Mouse (Mus musculus): ENCODE data around the gene Sec14l3. TPM values are rescaled to one million over a fixed set of nuclear protein-coding genes. Genes with fewer than 3 reads are reported as not detected.

Sec14l3 gene
- total and polyA plus RNA-seq, 3 experiments, result not detected

DNA sequence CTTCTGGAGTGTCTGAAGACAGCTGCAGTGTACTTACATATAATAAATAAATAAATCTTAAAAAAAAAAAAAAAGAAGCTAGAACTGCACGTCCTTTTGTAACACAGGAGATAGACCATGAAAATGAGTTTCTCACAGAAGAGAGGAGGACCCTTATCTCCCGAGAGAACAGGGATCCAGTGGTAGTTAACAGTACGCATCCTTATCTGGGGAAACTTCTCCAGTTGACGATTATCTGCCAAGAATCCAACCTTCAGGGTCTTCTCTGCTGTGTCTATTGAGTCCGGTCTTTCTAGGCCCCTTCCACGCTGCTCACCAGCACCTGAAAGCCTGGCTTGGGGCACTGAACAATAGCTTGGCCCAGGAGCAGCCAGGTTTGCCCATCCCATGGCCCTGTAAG, 49.3 kb downstream of the Sec14l3 start:
- H3K9ac ChIP-seq (ENCODE audit: control insufficient read depth, low read depth, low read length, poor library complexity, severe bottlenecking), result peak overlapping the region; percentile 32; the same call in 1 of the 2 replicates
- H3K27me3 ChIP-seq (ENCODE audit: control insufficient read depth in 1 of 2, insufficient read depth in 2 of 2, low read length in 2 of 2), result no peaks in the 10 kb centered on the region
- H3K79me2 ChIP-seq (ENCODE audit: control insufficient read depth, insufficient read depth, low read length, poor library complexity), result no peaks in the 10 kb centered on the region
- 0 out of 2 replicates have a peak, but pooled peaks have one; percentile 14 for TF ChIP-seq JUND (IDR thresholded peaks at IDR 0.05; ENCODE audit: low read depth, low read length)
- no peak for TF ChIP-seq MXI1 (IDR thresholded peaks at IDR 0.05; ENCODE audit: low read depth, low read length)
- TF ChIP-seq RAD21 (IDR thresholded peaks at IDR 0.05; ENCODE audit: low read depth, low read length), result no peak
- TF ChIP-seq UBTF (IDR thresholded peaks at IDR 0.05; ENCODE audit: borderline replicate concordance, insufficient read depth, low read depth, low read length), result no peak
- no peak for TF ChIP-seq KAT2A (conservative IDR thresholded peaks at IDR 0.05; ENCODE audit: low read depth, low read length)
- TF ChIP-seq E2F4 (IDR thresholded peaks at IDR 0.05; ENCODE audit: borderline replicate concordance, low read depth, low read length), result no peak
- peak; percentile 48; the same call in 1 of the 2 replicates for TF ChIP-seq MYB (IDR thresholded peaks at IDR 0.05; ENCODE audit: low read depth, low read length)
- 0 out of 2 replicates have a peak, but pooled peaks have one; percentile 39 for TF ChIP-seq MAX (IDR thresholded peaks at IDR 0.05; ENCODE audit: low read length)
- no peak for TF ChIP-seq BHLHE40 (IDR thresholded peaks at IDR 0.05; ENCODE audit: borderline replicate concordance, low read depth, low read length)
- TF ChIP-seq MEF2A (IDR thresholded peaks at IDR 0.05; ENCODE audit: extremely low read depth, insufficient replicate concordance, low read depth, low read length, poor library complexity, severe bottlenecking), result no peak
- TF ChIP-seq EP300 (IDR thresholded peaks at IDR 0.05; ENCODE audit: low read depth in 1 of 2, low read length in 2 of 2), result peak; percentile 73 to 81
- peak; percentile 84 for TF ChIP-seq ZNF384 (IDR thresholded peaks at IDR 0.05; ENCODE audit: low read depth, low read length)
- TF ChIP-seq RCOR1 (IDR thresholded peaks at IDR 0.05; ENCODE audit: low read depth, low read length), result peak; percentile 61; the same call in 1 of the 2 replicates
- no peak for TF ChIP-seq TBP (IDR thresholded peaks at IDR 0.05; ENCODE audit: low read depth, low read length)
- TF ChIP-seq USF1 (IDR thresholded peaks at IDR 0.05; ENCODE audit: low read depth, low read length), result no peak
- TF ChIP-seq CHD2 (IDR thresholded peaks at IDR 0.05; ENCODE audit: low read length), result no peak
- TF ChIP-seq MYC (IDR thresholded peaks at IDR 0.05; ENCODE audit: low read depth, low read length), result 0 out of 2 replicates have a peak, but pooled peaks have one; percentile 28
- TF ChIP-seq TCF12 (IDR thresholded peaks at IDR 0.05; ENCODE audit: low read depth, low read length), result no peak; the same call in 1 of the 2 replicates
- no peak for TF ChIP-seq NRF1 (IDR thresholded peaks at IDR 0.05; ENCODE audit: insufficient read depth, low read depth, low read length, poor library complexity, severe bottlenecking)
- TF ChIP-seq POLR2A (IDR thresholded peaks at IDR 0.05; ENCODE audit: control insufficient read depth in 1 of 2, insufficient read depth in 1 of 2, low read depth in 1 of 2, low read length in 2 of 2, poor library complexity in 1 of 2), result no peak
- 0 out of 2 replicates have a peak, but pooled peaks have one; percentile 13 for TF ChIP-seq MAFK (IDR thresholded peaks at IDR 0.05; ENCODE audit: borderline replicate concordance, low read depth, low read length)
- TF ChIP-seq ELF1 (IDR thresholded peaks at IDR 0.05; ENCODE audit: low read depth, low read length), result no peak
- no peak for TF ChIP-seq NELFE (IDR thresholded peaks at IDR 0.05; ENCODE audit: low read depth, low read length)
- no peak for TF ChIP-seq ZC3H11A (IDR thresholded peaks at IDR 0.05; ENCODE audit: low read depth, low read length)
- TF ChIP-seq ZKSCAN1 (IDR thresholded peaks at IDR 0.05; ENCODE audit: low read depth, low read length), result no peak
- TF ChIP-seq GATA1 (IDR thresholded peaks at IDR 0.05; ENCODE audit: low read depth, low read length), result peak; percentile 85
- TF ChIP-seq POLR2AphosphoS5 (IDR thresholded peaks at IDR 0.05; ENCODE audit: borderline replicate concordance, low read depth, low read length), result no peak
- TF ChIP-seq TAL1 (IDR thresholded peaks at IDR 0.05; ENCODE audit: low read length), result no peak
- peak; percentile 55 for TF ChIP-seq ETS1 (IDR thresholded peaks at IDR 0.05; ENCODE audit: low read depth, low read length)
- TF ChIP-seq SIN3A (IDR thresholded peaks at IDR 0.05; ENCODE audit: low read length), result peak; percentile 62
- TF ChIP-seq ZMIZ1 (IDR thresholded peaks at IDR 0.05; ENCODE audit: low read depth, low read length), result no peak
- no peak for TF ChIP-seq SMC3 (IDR thresholded peaks at IDR 0.05; ENCODE audit: low read depth, low read length)
- no peak for TF ChIP-seq MAZ (IDR thresholded peaks at IDR 0.05; ENCODE audit: low read depth, low read length)
- no peak for TF ChIP-seq CHD1 (IDR thresholded peaks at IDR 0.05; ENCODE audit: low read depth, low read length)
- TF ChIP-seq USF2 (IDR thresholded peaks at IDR 0.05; ENCODE audit: borderline replicate concordance in 1 of 2, insufficient read depth in 1 of 2, low read depth in 1 of 2, low read length in 2 of 2), result no peak
- TF ChIP-seq HCFC1 (IDR thresholded peaks at IDR 0.05; ENCODE audit: low read depth, low read length), result 0 out of 2 replicates have a peak, but pooled peaks have one; percentile 20
- no peaks in the 10 kb centered on the region for H3K9me3 ChIP-seq (replicated peaks; ENCODE audit: insufficient read depth, low read length)
- H3K27ac ChIP-seq (ENCODE audit: control insufficient read depth, low read depth, low read length), result peak overlapping the region; percentile 56
- H3K36me3 ChIP-seq (ENCODE audit: control insufficient read depth in 1 of 2, insufficient read depth in 2 of 2, low read length in 2 of 2), result peaks cover 3 to 33% of the 10 kb centered on the region in 2 experiments; a peak in 3 of 4 replicates
- DNase-seq (ENCODE audit: low read depth, low spot score), result peak; percentile 58
- H3K4me1 ChIP-seq (ENCODE audit: control insufficient read depth in 1 of 2, insufficient read depth in 2 of 2, low read length in 2 of 2), result peaks cover 33 to 47% of the 10 kb centered on the region in 2 experiments
- 0 out of 4 replicates have a peak overlapping the region, but pooled peaks have one; percentile 4 to 6 for H3K4me3 ChIP-seq (ENCODE audit: control insufficient read depth in 1 of 2, insufficient read depth in 1 of 2, low read depth in 2 of 2, low read length in 2 of 2)
